ENCODE assay signal across 8 mouse cellular contexts in the genomic region with DNA sequence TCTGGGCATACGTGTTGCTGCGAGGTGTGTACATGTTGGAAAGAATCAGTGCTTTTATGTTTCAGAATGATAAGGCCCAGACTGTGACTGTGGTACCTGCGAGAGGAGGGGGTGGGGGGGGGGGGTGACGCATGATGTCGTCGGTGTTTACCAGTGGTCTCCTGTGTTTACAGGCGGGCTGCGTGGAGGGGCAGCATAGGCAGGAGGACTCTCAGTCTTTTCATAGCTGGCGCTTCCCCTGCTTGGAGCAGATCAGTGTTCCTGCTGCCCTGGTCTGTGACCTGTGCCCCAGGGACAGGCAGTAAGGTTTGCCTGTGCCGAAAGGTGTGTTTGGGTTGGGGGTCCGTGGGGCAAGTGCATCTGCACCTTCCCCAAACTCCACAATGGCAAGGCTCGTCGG. TPM values are rescaled to one million over a fixed set of nuclear protein-coding genes. Genes with fewer than 3 reads are reported as not detected.
DNase-seq lines count a peak whose midpoint lies in the region; ATAC-seq and TF ChIP-seq lines count a peak whose summit lies in the region.

A gene (plus strand): TSS at position 232 of the 400 bp plus-strand sequence.

- H3K9ac ChIP-seq in kidney, embryonic 14.5 days (ENCODE audit: low read depth, low read length): peak within 1 kb of the TSS; percentile 48; the same call in 1 of the 2 replicates
- peak within 1 kb of the TSS; percentile 56 for H3K9ac ChIP-seq in hindbrain, embryonic 11.5 days (ENCODE audit: low read depth, low read length)
- peak within 1 kb of the TSS; percentile 59 for H3K9ac ChIP-seq in midbrain, embryonic 12.5 days (replicated peaks)

- intact Hi-C loops in left cerebral cortex, adult 2 months (cut with DNase I): no loop called here

- H3K4me2 ChIP-seq in kidney, embryonic 14.5 days (replicated peaks; ENCODE audit: low read depth, low read length): peak within 1 kb of the TSS; percentile 75
- peak within 1 kb of the TSS; percentile 81 for H3K4me2 ChIP-seq in hindbrain, embryonic 11.5 days (replicated peaks; ENCODE audit: low read depth, low read length)
- H3K4me2 ChIP-seq in midbrain, embryonic 12.5 days (replicated peaks): peak within 1 kb of the TSS; percentile 79

- no peaks in the 10 kb centered on the region for H3K36me3 ChIP-seq in kidney, embryonic 14.5 days (ENCODE audit: control insufficient read depth, insufficient read depth, low read length)
- no peaks in the 10 kb centered on the region for H3K36me3 ChIP-seq in hindbrain, embryonic 11.5 days (ENCODE audit: control insufficient read depth, insufficient read depth, low read length)
- no peaks in the 10 kb centered on the region for H3K36me3 ChIP-seq in midbrain, embryonic 12.5 days

- H3K27me3 ChIP-seq in kidney, embryonic 14.5 days (ENCODE audit: control insufficient read depth, insufficient read depth, low read length): peaks cover 39% of the 10 kb centered on the region
- peaks cover 67% of the 10 kb centered on the region for H3K27me3 ChIP-seq in hindbrain, embryonic 11.5 days (ENCODE audit: control insufficient read depth, insufficient read depth, low read length)
- H3K27me3 ChIP-seq in midbrain, embryonic 12.5 days: peaks cover 96% of the 10 kb centered on the region

- 9% methylated on average over 13 of the region's 13 CpGs for WGBS in kidney, embryonic 14.5 days
- WGBS in hindbrain, embryonic 11.5 days: 4% methylated on average over 13 of the region's 13 CpGs
- WGBS in midbrain, embryonic 12.5 days: 9% methylated on average over 13 of the region's 13 CpGs

- H3K27ac ChIP-seq in kidney, embryonic 14.5 days (ENCODE audit: low read depth, low read length): 0 out of 2 replicates have a peak within 1 kb of the TSS, but pooled peaks have one; percentile 1
- peak within 1 kb of the TSS; percentile 58; the same call in 1 of the 2 replicates for H3K27ac ChIP-seq in hindbrain, embryonic 11.5 days (ENCODE audit: low read depth, low read length)
- H3K27ac ChIP-seq in midbrain, embryonic 12.5 days (replicated peaks): peak within 1 kb of the TSS; percentile 50
- H3K27ac ChIP-seq in left cerebral cortex, adult 2 months: no peak within 1 kb of the TSS

- H3K9me3 ChIP-seq in kidney, embryonic 14.5 days (ENCODE audit: control insufficient read depth, low read length): no peaks in the 10 kb centered on the region
- no peaks in the 10 kb centered on the region for H3K9me3 ChIP-seq in hindbrain, embryonic 11.5 days (ENCODE audit: control insufficient read depth, low read length)
- no peaks in the 10 kb centered on the region for H3K9me3 ChIP-seq in midbrain, embryonic 12.5 days

- ATAC-seq in kidney, embryonic 14.5 days (ENCODE audit: low FRiP score, low TSS enrichment): no peak
- no peak for ATAC-seq in hindbrain, embryonic 11.5 days (ENCODE audit: low FRiP score)
- ATAC-seq in midbrain, embryonic 12.5 days (ENCODE audit: low FRiP score, low read depth): no peak

- peaks cover 27% of the 10 kb centered on the region for H3K4me1 ChIP-seq in kidney, embryonic 14.5 days (ENCODE audit: control insufficient read depth, insufficient read depth, low read length)
- peaks cover 33% of the 10 kb centered on the region for H3K4me1 ChIP-seq in hindbrain, embryonic 11.5 days (replicated peaks; ENCODE audit: control insufficient read depth, insufficient read depth, low read length)
- peaks cover 64% of the 10 kb centered on the region for H3K4me1 ChIP-seq in midbrain, embryonic 12.5 days

- no peak for TF ChIP-seq CTCF in left cerebral cortex, adult 2 months (IDR thresholded peaks at IDR 0.05)

- no peak for DNase-seq in kidney, postnatal 14 days
- DNase-seq in adrenal gland, postnatal 4 days (ENCODE audit: low spot score in 2 of 2): no peak
- no peak for DNase-seq in hindbrain, embryonic 11.5 days (ENCODE audit: low spot score)
- DNase-seq in left cerebral cortex, adult 2 months (ENCODE audit: extremely low spot score in 1 of 2, low spot score in 2 of 2): no peak
- DNase-seq in embryo, embryonic 11 days: no peak
- no peak for DNase-seq in lung, postnatal 25 days (ENCODE audit: low spot score)

- H3K4me3 ChIP-seq in kidney, embryonic 14.5 days (ENCODE audit: low read length): peak within 1 kb of the TSS; percentile 42
- H3K4me3 ChIP-seq in hindbrain, embryonic 11.5 days (ENCODE audit: low read depth, low read length): peak within 1 kb of the TSS; percentile 47
- H3K4me3 ChIP-seq in midbrain, embryonic 12.5 days: peak within 1 kb of the TSS; percentile 50
- no peak within 1 kb of the TSS for H3K4me3 ChIP-seq in left cerebral cortex, adult 2 months

RNA-seq across cellular contexts. Expression of the gene that starts here (rescaled TPM):
- 51.1 and 52.4 TPM in 2 replicates for polyA plus RNA-seq in kidney, embryonic 14.5 days (2014; fragmentation: Nextera tagmentation; extraction: Ambion mirVana)
- total RNA-seq in adrenal gland, postnatal 4 days (2021): 1,000 to 10,000 TPM in 1 of 2 experiments, 100 to 1,000 TPM in 1; 974 to 1,168 TPM
- 77.7 and 84.4 TPM in 2 replicates for polyA plus RNA-seq in hindbrain, embryonic 11.5 days (2014; fragmentation: Nextera tagmentation; extraction: Ambion mirVana)
- 87.5 and 95.9 TPM in 2 replicates for polyA plus RNA-seq in midbrain, embryonic 12.5 days (2016; fragmentation: Nextera tagmentation; extraction: Ambion mirVana)
- total RNA-seq in left cerebral cortex, adult 2 months (2021): 1 to 10 TPM; 4.7 to 8.5 TPM

Comparison
In these comparisons a context has a peak if more than half of its experiments do, and no peak if none do; other contexts are left out.
1. RNA of the gene that starts here (total RNA-seq): 974 to 1,168 TPM in adrenal gland, postnatal 4 days; 4.7 to 8.5 TPM in left cerebral cortex, adult 2 months; every median in the first group is over 100 times any median in the second.
2. Peak in every context shown above with its lines, with median percentiles within 50 percentile points of each other: H3K4me2 ChIP-seq and H3K9ac ChIP-seq.